Mouse (Mus musculus) ES-E14 (cell line): Measurements from ENCODE around the gene Etv5. TPM values are rescaled to one million over a fixed set of nuclear protein-coding genes. Genes with fewer than 3 reads are reported as not detected.
"Not testable (repeated sequence)": the region's sequence is repeated elsewhere in the genome, so short reads cannot be mapped to it uniquely, and the experiment has no call there.

ENCODE experiments used
- DNase-seq: peaks from one replicate; pipeline ENCODE4 v3.0.0-alpha.2; 2013; ENCODE audit warnings: low read depth, low spot score
- H3K27ac ChIP-seq: 2 replicates; pipeline ENCODE4 v1.5.1; 2012; ENCODE audit warnings: low read depth, mild to moderate bottlenecking, low read length, moderate library complexity, mixed read lengths; ENCODE audit not compliant: poor library complexity, insufficient read depth, severe bottlenecking
- H3K36me3 ChIP-seq: 2 replicates; pipeline ENCODE4 v1.6.1; 2012; ENCODE audit warnings: mild to moderate bottlenecking, low read length, moderate library complexity, mixed read lengths; ENCODE audit not compliant: control insufficient read depth, poor library complexity, insufficient read depth, severe bottlenecking
- H3K4me1 ChIP-seq, 2 experiments: fragments of 150-350 bp in 1 of 2; sonication (generic) in 1 of 2; 2 replicates each; pipeline ENCODE4 v1.6.1; 2012; ENCODE audit warnings: low read length in 2 of 2, mild to moderate bottlenecking in 1 of 2, mixed read lengths in 1 of 2; ENCODE audit not compliant: control insufficient read depth in 2 of 2, insufficient read depth in 2 of 2, poor library complexity in 1 of 2
- H3K4me3 ChIP-seq, 2 experiments: fragments of 150-350 bp in 1 of 2; sonication (generic) in 1 of 2; 2 replicates each; pipeline ENCODE4 v1.5.1; 2012; ENCODE audit warnings: low read length in 2 of 2, low read depth in 1 of 2, mild to moderate bottlenecking in 1 of 2, mixed read lengths in 1 of 2; ENCODE audit not compliant: insufficient read depth in 1 of 2, poor library complexity in 1 of 2, severe bottlenecking in 1 of 2
- H3K9ac ChIP-seq: 2 replicates; pipeline ENCODE4 v1.6.1; 2012; ENCODE audit warnings: low read depth, mild to moderate bottlenecking, low read length, mixed read lengths; ENCODE audit not compliant: poor library complexity, insufficient read depth, severe bottlenecking
- H3K9me3 ChIP-seq: fragments of 150-350 bp; sonication (generic); 2 replicates; pipeline ENCODE4 v1.6.1; 2012; ENCODE audit warnings: low read depth, mild to moderate bottlenecking, low read length; ENCODE audit not compliant: control insufficient read depth, insufficient read depth
- CHD2 ChIP-seq: IDR thresholded peaks from 2 replicates; pipeline ENCODE4 v1.6.1; 2014; ENCODE audit warnings: mild to moderate bottlenecking, low read depth, low read length, inconsistent platforms
- HCFC1 ChIP-seq: IDR thresholded peaks from 2 replicates; pipeline ENCODE4 v1.6.1; 2012; ENCODE audit warnings: low read length, inconsistent platforms, borderline replicate concordance; ENCODE audit not compliant: insufficient read depth
- MAFK ChIP-seq: IDR thresholded peaks from 2 replicates; pipeline ENCODE4 v1.6.1; 2014; ENCODE audit warnings: mild to moderate bottlenecking, low read depth, low read length, inconsistent platforms; ENCODE audit not compliant: insufficient read depth
- ZC3H11A ChIP-seq: IDR thresholded peaks from 2 replicates; pipeline ENCODE4 v1.6.1; 2012; ENCODE audit warnings: low read depth, mild to moderate bottlenecking, inconsistent platforms, low read length, borderline replicate concordance
- ZNF384 ChIP-seq: IDR thresholded peaks from 2 replicates; pipeline ENCODE4 v1.6.1; 2012; ENCODE audit warnings: low read depth, low read length, inconsistent platforms
- in situ Hi-C, 2 experiments: fragments of 600-800 bp; cut with MboI; formaldehyde crosslinking; loops; one replicate each; pipeline ENCODE4 v1.15.1; 2025; ENCODE audit warnings: low sequenced_read_pairs in 2 of 2, inconsistent platforms in 1 of 2; ENCODE audit not compliant: unreplicated experiment in 2 of 2
- total RNA-seq: library from RNA; depleted of rRNA; stranded (reverse); fragments of 300-350 nt; gene quantifications from 2 replicates; pipeline ENCODE4 v1.2.3, GENCODE M21; 2012

Gene Etv5
- total RNA-seq, 1 experiment: 136 TPM

DNA sequence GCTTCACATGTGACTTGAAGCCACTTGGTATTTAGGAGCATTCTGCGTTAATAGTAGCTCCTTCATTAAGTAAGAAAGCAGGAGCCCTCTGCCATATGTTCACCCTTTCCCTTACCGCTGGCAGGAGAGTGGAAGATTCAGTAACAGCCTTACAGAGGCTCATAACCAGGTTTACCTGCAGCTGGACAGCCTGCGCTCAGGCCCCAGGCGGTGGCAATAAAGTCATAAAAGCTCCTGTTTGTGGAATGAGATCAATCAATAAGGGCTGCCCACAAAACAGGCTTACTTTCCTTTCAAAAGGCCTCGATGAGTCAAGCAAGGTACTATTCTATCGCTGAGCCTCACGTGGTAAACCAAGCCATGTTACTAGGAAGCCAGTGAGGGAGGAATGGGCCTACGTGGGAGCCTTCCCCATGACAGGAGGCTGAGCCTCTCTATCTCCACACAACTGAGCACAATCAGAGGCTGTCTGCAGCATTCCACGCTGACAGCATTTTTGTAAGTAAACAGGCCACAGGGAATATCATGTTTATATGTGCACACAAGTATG is 49.1 kb downstream of the Etv5 start:
- DNase-seq: no peak
- in situ Hi-C loops: no loop called here
- no peak overlapping the region for H3K9ac ChIP-seq
- H3K9me3 ChIP-seq: no peaks in the 10 kb centered on the region
- no peak overlapping the region for H3K4me3 ChIP-seq
- TF ChIP-seq HCFC1: no peak
- TF ChIP-seq CHD2: no peak
- TF ChIP-seq ZC3H11A: no peak
- no peak for TF ChIP-seq MAFK
- TF ChIP-seq ZNF384: no peak
- peaks cover 86% of the 10 kb centered on the region for H3K36me3 ChIP-seq
- H3K27ac ChIP-seq: no peak overlapping the region
- peaks cover 3 to 11% of the 10 kb centered on the region in 2 experiments; a peak in 3 of 4 replicates for H3K4me1 ChIP-seq

DNA sequence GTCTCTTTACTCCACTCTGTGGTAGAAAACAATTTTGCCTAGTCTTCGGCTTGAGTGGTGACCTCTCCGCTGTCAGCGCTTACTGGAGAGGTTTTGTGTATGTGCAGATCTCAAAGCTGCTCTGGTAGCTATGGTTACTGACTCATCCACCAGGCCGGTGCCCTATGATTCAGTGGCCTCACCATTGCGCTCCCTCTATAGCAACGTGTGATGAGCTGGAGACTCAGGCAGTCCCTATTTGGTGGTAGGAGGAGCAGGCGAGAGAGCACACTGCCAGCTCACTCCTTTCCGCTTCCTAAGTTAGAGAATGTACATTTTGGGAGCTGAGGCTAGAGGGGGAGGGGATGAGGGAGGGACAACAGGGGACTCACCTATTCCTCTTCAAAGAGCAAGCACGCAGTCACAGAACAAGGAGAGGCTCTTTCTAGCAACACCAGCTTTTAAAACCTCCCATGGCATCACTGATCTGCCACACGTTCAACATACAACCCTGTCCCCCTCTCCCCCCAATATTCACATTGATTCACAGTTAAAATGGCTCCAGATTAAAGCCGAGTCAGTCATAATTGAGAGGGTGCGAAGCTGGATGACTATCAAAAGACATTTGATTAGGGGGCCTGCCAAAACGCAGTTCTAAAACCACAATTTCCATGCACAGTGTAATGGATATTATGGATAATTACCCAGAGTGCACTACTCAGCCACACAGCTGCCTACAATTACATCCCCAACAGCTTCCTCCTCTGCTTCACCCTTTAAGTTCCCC is 50.2 kb downstream of the Etv5 start:
- Histone ChIP-seq H3K27ac (no peak overlapping the region), H3K4me3 (no peak overlapping the region), H3K36me3 (peaks cover 88% of the 10 kb centered on the region), H3K9me3 (no peaks in the 10 kb centered on the region), H3K4me1 (peaks cover 0 to 8% of the 10 kb centered on the region in 2 experiments; a peak in 2 of 4 replicates), H3K9ac (no peak overlapping the region)
- DNase-seq: no peak
- in situ Hi-C loops: no loop called here
- TF ChIP-seq ZNF384 (no peak), HCFC1 (no peak), MAFK (no peak), CHD2 (no peak), ZC3H11A (no peak)

DNA sequence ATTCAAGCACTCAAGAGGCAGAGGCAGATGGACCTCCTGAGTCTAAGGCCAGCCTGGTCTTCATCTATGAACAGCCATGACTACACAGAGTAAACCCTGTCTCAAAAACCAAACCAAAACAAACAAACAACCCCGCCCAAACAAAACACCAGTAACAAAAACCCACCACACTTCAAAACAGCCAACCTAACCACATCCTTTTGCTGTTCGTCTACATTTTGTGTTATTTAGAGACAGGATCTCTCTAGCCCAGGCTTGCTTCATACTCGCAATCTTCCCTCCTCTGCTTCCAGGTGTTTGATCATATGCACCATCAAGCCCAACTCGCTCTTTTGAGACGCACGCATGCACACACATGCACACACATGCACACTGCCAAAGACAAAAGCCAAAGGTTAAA is 51.8 kb downstream of the Etv5 start:
- no peak for TF ChIP-seq CHD2
- TF ChIP-seq MAFK: no peak
- no peak for TF ChIP-seq HCFC1
- TF ChIP-seq ZC3H11A: no peak
- H3K36me3 ChIP-seq: peaks cover 87% of the 10 kb centered on the region
- H3K27ac ChIP-seq: no peak overlapping the region
- no peak overlapping the region for H3K9ac ChIP-seq
- in situ Hi-C loops: no loop called here
- H3K4me3 ChIP-seq: no peak overlapping the region
- no peaks in the 10 kb centered on the region for H3K9me3 ChIP-seq
- H3K4me1 ChIP-seq: peaks cover 0 to 3% of the 10 kb centered on the region in 2 experiments; a peak in 1 of 4 replicates
- DNase-seq: no peak

DNA sequence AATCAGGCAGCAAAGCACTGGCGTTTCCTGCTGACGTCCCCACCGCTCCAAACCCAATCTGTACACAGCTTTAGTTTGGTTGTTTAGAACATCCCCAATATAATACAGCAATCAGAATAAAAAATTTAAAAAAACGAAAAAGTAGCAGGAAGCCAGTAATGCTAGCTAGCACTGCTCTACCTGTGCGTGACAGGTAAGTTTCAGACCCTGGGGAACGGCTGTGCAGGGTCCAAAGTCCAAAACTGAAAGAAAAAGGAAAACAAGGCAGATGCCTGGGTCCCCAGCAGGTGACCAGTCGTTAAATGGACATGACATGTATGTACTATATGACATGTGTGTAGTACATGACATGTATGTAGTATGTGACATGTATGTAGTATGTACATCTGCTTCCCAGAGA is 57.5 kb downstream of the Etv5 start:
- peaks cover 56% of the 10 kb centered on the region for H3K36me3 ChIP-seq
- H3K4me1 ChIP-seq, H3K27ac ChIP-seq, DNase-seq, H3K9me3 ChIP-seq, H3K4me3 ChIP-seq, H3K9ac ChIP-seq, in situ Hi-C loops: not testable (repeated sequence)
